Mouse (Mus musculus) myocyte (in vitro differentiated cells): ENCODE results near the gene Dnajc3. TPM values are rescaled to one million over a fixed set of nuclear protein-coding genes. Genes with fewer than 3 reads are reported as not detected.

Experiments
- H3K27me3 ChIP-seq: one replicate; pipeline ENCODE4 v1.6.1; 2011; ENCODE audit not compliant: control insufficient read depth, insufficient read depth, insufficient read length
- H3K36me3 ChIP-seq: one replicate; pipeline ENCODE4 v1.6.1; 2011; ENCODE audit not compliant: control insufficient read depth, insufficient read depth
- H3K4me2 ChIP-seq: one replicate; pipeline ENCODE4 v1.6.1; 2011; ENCODE audit warnings: low read depth, control low read depth
- H3K4me3 ChIP-seq: one replicate; pipeline ENCODE4 v1.5.1; 2011; ENCODE audit warnings: mild to moderate bottlenecking, control low read depth, moderate library complexity
- H3K79me2 ChIP-seq: one replicate; pipeline ENCODE4 v1.6.1; 2011; ENCODE audit not compliant: control insufficient read depth, insufficient read depth
- H3ac ChIP-seq: one replicate; pipeline ENCODE4 v1.6.1; 2011; ENCODE audit not compliant: control insufficient read depth, insufficient read length
- CEBPB ChIP-seq: IDR thresholded peaks from 2 replicates; pipeline ENCODE4 v1.6.1; 2011; ENCODE audit warnings: mild to moderate bottlenecking, moderate library complexity; ENCODE audit not compliant: poor library complexity, insufficient read depth, severe bottlenecking
- E2F4 ChIP-seq: IDR thresholded peaks from one replicate; pipeline ENCODE4 v1.6.1; 2011; ENCODE audit warnings: mild to moderate bottlenecking, control low read depth, moderate library complexity; ENCODE audit not compliant: insufficient read depth
- MAX ChIP-seq: IDR thresholded peaks from one replicate; pipeline ENCODE4 v1.6.1; 2011; ENCODE audit warnings: low read depth, mild to moderate bottlenecking, control low read depth
- MYOD1 ChIP-seq, 3 experiments: IDR thresholded peaks; one replicate each; pipeline ENCODE4 v1.6.1; 2011; ENCODE audit warnings: control low read depth in 2 of 3, low read depth in 2 of 3, mild to moderate bottlenecking in 2 of 3, moderate library complexity in 1 of 3; ENCODE audit not compliant: insufficient read length in 2 of 3, control insufficient read depth in 1 of 3
- MYOG ChIP-seq, 3 experiments: IDR thresholded peaks; one replicate each; pipeline ENCODE4 v1.6.1; 2011; ENCODE audit warnings: control low read depth in 2 of 3, low read depth in 2 of 3, mild to moderate bottlenecking in 2 of 3; ENCODE audit not compliant: insufficient read length in 2 of 3, control insufficient read depth in 1 of 3, insufficient read depth in 1 of 3
- POLR2A ChIP-seq: IDR thresholded peaks from one replicate; pipeline ENCODE4 v1.6.1; 2011; ENCODE audit warnings: low read depth, mild to moderate bottlenecking, control low read depth, moderate library complexity; ENCODE audit not compliant: insufficient read length
- POLR2AphosphoS2 ChIP-seq: IDR thresholded peaks from one replicate; pipeline ENCODE4 v1.6.1; 2011; ENCODE audit warnings: low read depth, control low read depth; ENCODE audit not compliant: insufficient read length
- REST ChIP-seq: IDR thresholded peaks from one replicate; pipeline ENCODE4 v1.6.1; 2011; ENCODE audit warnings: mild to moderate bottlenecking, control low read depth, moderate library complexity; ENCODE audit not compliant: insufficient read depth, insufficient read length
- SRF ChIP-seq: IDR thresholded peaks from one replicate; pipeline ENCODE4 v1.6.1; 2011; ENCODE audit warnings: low read depth; ENCODE audit not compliant: control insufficient read depth, insufficient read length
- TCF12 ChIP-seq: IDR thresholded peaks from one replicate; pipeline ENCODE4 v1.6.1; 2011; ENCODE audit warnings: mild to moderate bottlenecking, control low read depth; ENCODE audit not compliant: poor library complexity, insufficient read depth, severe bottlenecking
- TCF3 ChIP-seq: IDR thresholded peaks from one replicate; pipeline ENCODE4 v1.6.1; 2011; ENCODE audit warnings: low read depth, control low read depth; ENCODE audit not compliant: insufficient read length
- USF1 ChIP-seq: IDR thresholded peaks from one replicate; pipeline ENCODE4 v1.6.1; 2011; ENCODE audit warnings: low read depth, mild to moderate bottlenecking, control low read depth, moderate library complexity
- polyA plus RNA-seq: library from polyadenylated mRNA; unstranded; fragments of >200 nt; fragmentation: generic; extraction: Trizol; gene quantifications from one replicate; pipeline ENCODE4 v1.2.1, GENCODE M21; 2012; ENCODE audit warnings: missing spikeins

Dnajc3 gene
- polyA plus RNA-seq, 1 experiment, result 6.9 TPM

DNA sequence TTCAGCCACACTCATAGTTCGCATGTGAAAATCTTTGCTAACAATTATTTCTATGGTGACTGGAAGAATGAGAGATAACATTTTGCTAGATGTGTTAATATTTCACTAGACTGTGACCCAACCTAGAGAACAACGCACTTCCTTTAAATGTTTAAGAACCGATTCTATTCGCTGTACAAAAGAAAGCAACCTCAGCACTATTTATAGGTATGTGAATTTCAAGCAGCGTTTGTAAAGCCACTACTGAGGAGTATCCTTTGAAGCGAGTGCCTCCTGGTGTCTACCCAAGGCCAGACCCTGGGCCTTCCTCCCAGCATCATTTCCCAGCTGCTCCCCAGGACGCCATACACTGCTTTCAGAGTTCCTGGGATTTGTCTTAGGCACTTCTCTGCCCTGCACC is 17.1 kb upstream of the Dnajc3 start:
- H3K4me2 ChIP-seq, result no peak overlapping the region
- H3K36me3 ChIP-seq, result no peaks in the 10 kb centered on the region
- H3K79me2 ChIP-seq, result no peaks in the 10 kb centered on the region
- no peaks in the 10 kb centered on the region for H3K27me3 ChIP-seq
- no peak overlapping the region for H3K4me3 ChIP-seq
- H3ac ChIP-seq, result no peak overlapping the region
- no peak for TF ChIP-seq USF1
- TF ChIP-seq CEBPB, result no peak
- no peak for TF ChIP-seq REST
- TF ChIP-seq MYOG (IDR thresholded peaks at IDR 0.05; ENCODE audit: control insufficient read depth in 1 of 3, insufficient read depth in 1 of 3, insufficient read length in 2 of 3, low read depth in 2 of 3), result no peak
- TF ChIP-seq TCF12, result no peak
- no peak for TF ChIP-seq POLR2A
- TF ChIP-seq MYOD1 (IDR thresholded peaks at IDR 0.05; ENCODE audit: control insufficient read depth in 1 of 3, insufficient read length in 2 of 3, low read depth in 2 of 3), result no peak
- no peak for TF ChIP-seq TCF3

- H3K79me2 ChIP-seq, result no peaks in the 10 kb centered on the region
- H3K4me3 ChIP-seq, result no peak overlapping the region
- no peaks in the 10 kb centered on the region for H3K36me3 ChIP-seq
- H3K27me3 ChIP-seq, result no peaks in the 10 kb centered on the region
- H3ac ChIP-seq, result no peak overlapping the region
- no peak overlapping the region for H3K4me2 ChIP-seq
- TF ChIP-seq TCF12, result no peak
- TF ChIP-seq MYOD1 (IDR thresholded peaks at IDR 0.05; ENCODE audit: control insufficient read depth in 1 of 3, insufficient read length in 2 of 3, low read depth in 2 of 3), result no peak
- no peak for TF ChIP-seq TCF3
- no peak for TF ChIP-seq USF1
- no peak for TF ChIP-seq POLR2A
Measured at GRCm38 (mm10) chr14:118922251-118922650, 15.5 kb upstream of the Dnajc3 start.

DNA sequence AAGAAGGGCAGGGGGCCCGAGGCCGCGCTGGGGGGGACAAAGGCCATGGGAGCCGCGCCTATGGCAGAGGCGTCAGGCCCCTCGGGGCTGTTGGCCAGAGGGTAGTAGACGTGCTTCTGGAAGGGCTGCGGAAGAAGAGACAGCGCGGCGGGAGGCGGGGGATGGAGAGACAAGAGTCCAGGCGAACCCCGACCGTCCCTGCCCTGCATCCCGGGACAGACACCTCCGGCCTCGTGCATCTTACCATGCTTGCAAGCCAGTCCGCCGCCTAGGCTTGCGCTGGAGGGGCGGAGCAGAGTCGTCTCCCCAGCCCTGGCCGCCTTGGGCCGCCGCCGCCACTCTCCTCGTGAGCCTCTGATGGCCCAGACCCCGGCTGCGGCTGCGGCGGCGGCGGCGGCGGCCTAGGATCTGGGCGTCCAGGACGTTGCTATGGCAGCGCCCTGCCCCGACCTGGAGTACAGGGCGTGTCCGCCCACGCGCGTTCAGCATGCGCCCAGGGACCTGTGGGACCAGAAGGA is 15.1 kb upstream of the Dnajc3 start:
- Histone ChIP-seq H3K36me3 (no peaks in the 10 kb centered on the region), H3K4me2 (no peak overlapping the region), H3ac (no peak overlapping the region), H3K27me3 (no peaks in the 10 kb centered on the region), H3K4me3 (no peak overlapping the region), H3K79me2 (no peaks in the 10 kb centered on the region)
- TF ChIP-seq TCF3 (no peak), E2F4 (no peak), SRF (no peak)

DNA sequence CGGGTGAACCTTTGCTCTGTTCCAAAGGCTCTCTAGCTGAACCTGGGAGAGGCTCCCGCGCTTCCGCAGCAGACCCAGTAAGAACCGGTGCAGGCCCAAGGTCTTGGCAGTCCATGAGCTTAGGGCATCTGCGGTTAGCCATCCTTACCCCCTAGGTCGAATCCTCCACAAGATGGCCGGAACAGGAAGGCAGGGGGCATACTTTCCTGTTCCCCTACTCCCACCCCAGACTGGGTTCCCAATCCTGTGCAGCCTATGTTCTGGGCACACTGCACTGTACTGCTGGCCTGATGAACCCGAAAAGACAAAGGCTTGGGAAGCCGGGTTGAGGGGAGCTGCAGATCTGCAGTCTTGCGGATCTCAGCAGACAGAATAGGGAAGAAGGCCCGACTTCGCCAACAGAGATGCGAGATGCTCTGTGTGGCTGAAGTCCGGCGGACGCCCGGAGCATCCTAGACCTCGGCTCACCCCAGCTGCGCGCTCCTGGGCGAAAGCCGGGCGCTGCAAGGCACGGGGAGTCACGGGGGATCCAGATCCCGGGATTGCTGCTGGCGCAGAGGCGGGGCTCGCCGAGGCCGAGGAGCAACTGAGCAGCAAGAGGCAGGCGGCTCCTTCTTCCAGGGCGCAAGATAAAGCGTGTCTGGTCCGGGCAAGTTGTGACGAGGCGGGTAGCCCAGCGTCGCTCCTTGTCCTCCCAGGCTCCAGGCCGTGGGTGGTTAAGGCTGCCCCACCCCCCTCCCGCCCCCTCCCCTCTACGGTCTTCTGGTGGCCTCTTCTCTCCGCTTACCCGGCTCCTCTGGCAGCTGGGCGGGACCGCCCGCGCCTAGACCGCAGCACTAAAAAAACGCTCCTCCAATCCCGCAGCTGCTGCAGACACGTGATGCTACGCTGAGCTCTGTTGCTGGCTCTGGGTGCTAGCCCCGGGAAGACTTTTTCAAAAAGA is 12.8 kb upstream of the Dnajc3 start, which contains the start of gene Dzip1:
Gene Dzip1 (minus strand): TSS at position 788 of the 943 bp plus-strand sequence.
- Histone ChIP-seq H3ac (peak within 1 kb of the TSS; percentile 49), H3K4me2 (peak within 1 kb of the TSS; percentile 98), H3K79me2 (no peaks in the 10 kb centered on the region), H3K27me3 (no peaks in the 10 kb centered on the region), H3K36me3 (no peaks in the 10 kb centered on the region), H3K4me3 (peak within 1 kb of the TSS; percentile 52)
- TF ChIP-seq TCF3 (no peak), MAX (no peak), POLR2AphosphoS2 (peak; percentile 38), MYOD1 (IDR thresholded peaks at IDR 0.05; ENCODE audit: control insufficient read depth in 1 of 3, insufficient read length in 2 of 3, low read depth in 2 of 3) (peak in 2 of 3 experiments; percentile 41 to 64), SRF (no peak), POLR2A (peak; percentile 53), E2F4 (peak; percentile 47), TCF12 (no peak), MYOG (IDR thresholded peaks at IDR 0.05; ENCODE audit: control insufficient read depth in 1 of 3, insufficient read depth in 1 of 3, insufficient read length in 2 of 3, low read depth in 2 of 3) (peak in 2 of 3 experiments; percentile 30 to 81), CEBPB (no peak), USF1 (peak; percentile 95)

DNA sequence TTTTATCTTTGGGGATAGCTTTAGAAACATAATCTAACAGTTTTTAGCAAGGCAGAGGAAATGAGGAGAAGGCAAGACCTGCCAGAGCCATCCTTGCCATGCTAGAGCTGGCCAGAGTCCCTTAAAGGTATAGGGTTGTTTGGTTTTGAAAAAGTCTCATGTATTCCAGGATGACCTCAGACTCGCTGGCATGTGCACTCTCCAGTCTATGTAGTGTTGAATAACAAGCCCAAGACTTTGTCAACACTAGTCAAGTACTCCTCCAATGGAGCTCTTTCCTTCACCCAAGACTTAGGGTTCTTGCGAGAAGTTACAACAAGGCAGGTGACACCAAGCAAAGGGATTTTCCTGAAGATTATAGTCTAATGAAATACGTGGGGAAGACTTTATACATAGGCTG is 9.2 kb upstream of the Dnajc3 start:
- Histone ChIP-seq H3ac (no peak overlapping the region), H3K4me3 (no peak overlapping the region), H3K36me3 (no peaks in the 10 kb centered on the region), H3K27me3 (no peaks in the 10 kb centered on the region), H3K4me2 (no peak overlapping the region), H3K79me2 (no peaks in the 10 kb centered on the region)
- TF ChIP-seq SRF (no peak), TCF12 (no peak), USF1 (no peak), POLR2A (no peak), E2F4 (no peak), POLR2AphosphoS2 (no peak), REST (no peak), MYOD1 (IDR thresholded peaks at IDR 0.05; ENCODE audit: control insufficient read depth in 1 of 3, insufficient read length in 2 of 3, low read depth in 2 of 3) (no peak), MAX (no peak), TCF3 (no peak), CEBPB (no peak)
